Mouse (Mus musculus): ENCODE results near the gene Ric8a.

GRCm38 (mm10) chr7:140855181-140855580 is 1.6 kb upstream of the Ric8a start:
- TF ChIP-seq POLR2A (IDR thresholded peaks at IDR 0.05; ENCODE audit: control insufficient read depth in 1 of 2, insufficient read depth in 1 of 2, low read depth in 1 of 2, low read length in 2 of 2, poor library complexity in 1 of 2) (no peak), NELFE (IDR thresholded peaks at IDR 0.05; ENCODE audit: low read depth, low read length) (no peak), EP300 (IDR thresholded peaks at IDR 0.05; ENCODE audit: low read depth in 1 of 2, low read length in 2 of 2) (no peak), TAL1 (IDR thresholded peaks at IDR 0.05; ENCODE audit: low read length) (no peak), HCFC1 (IDR thresholded peaks at IDR 0.05; ENCODE audit: low read depth, low read length) (no peak), NRF1 (IDR thresholded peaks at IDR 0.05; ENCODE audit: insufficient read depth, low read depth, low read length, poor library complexity, severe bottlenecking) (no peak), UBTF (IDR thresholded peaks at IDR 0.05; ENCODE audit: borderline replicate concordance, insufficient read depth, low read depth, low read length) (no peak), CTCF (IDR thresholded peaks at IDR 0.05 in 2 of 3, conservative IDR thresholded peaks at IDR 0.05 in 1 of 3; ENCODE audit: control insufficient read depth in 1 of 3, insufficient read depth in 1 of 3, low read depth in 2 of 3, low read length in 3 of 3, poor library complexity in 1 of 3, severe bottlenecking in 1 of 3) (no peak), RAD21 (IDR thresholded peaks at IDR 0.05; ENCODE audit: low read depth, low read length) (no peak), MAX (IDR thresholded peaks at IDR 0.05; ENCODE audit: low read length) (no peak), TCF12 (IDR thresholded peaks at IDR 0.05; ENCODE audit: low read depth, low read length) (no peak), SMC3 (IDR thresholded peaks at IDR 0.05; ENCODE audit: low read depth, low read length) (no peak)
